Comparison of ENCODE assay signal across 8 mouse cellular contexts in the genomic region with DNA sequence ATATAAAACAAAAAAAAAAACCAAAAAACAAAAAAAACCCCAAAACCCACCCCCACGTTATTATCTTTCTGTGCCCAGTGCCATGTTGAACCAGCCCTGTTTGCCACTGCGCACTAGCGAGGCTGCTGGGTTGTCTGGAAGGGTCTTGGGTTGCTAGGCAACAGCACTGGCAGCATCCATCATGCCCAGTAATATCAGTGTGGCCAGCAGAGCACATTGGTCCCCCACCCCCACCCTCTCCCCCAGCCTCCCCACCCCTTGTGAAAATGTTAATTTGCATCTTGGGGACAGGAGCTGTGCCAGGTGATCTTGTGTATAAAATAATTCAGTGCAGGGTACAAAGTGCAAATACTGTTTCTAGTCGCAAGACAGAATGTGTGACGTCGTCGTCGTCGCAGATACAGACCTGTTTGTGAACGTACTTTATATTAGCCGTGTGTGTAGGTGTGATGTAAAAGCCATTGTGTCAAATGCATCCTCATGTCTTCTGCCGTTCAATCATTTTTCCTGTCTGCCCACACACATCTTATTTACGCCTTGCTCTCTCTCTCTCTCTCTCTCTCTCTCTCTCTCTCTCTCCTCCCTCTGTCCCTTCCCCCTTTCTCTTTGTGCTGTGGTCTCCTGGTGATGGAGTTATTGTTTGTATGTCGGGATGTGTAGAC.
DNase-seq lines count a peak whose midpoint lies in the region; ATAC-seq and TF ChIP-seq lines count a peak whose summit lies in the region.

No protein-coding gene starts in this region.

- H3K4me1 ChIP-seq in heart, embryonic 15.5 days (replicated peaks), result peaks cover 10% of the 10 kb centered on the region
- H3K4me1 ChIP-seq in embryonic fibroblast, embryonic 13.5 days (ENCODE audit: control insufficient read depth, insufficient read depth, low read length), result peaks cover 18% of the 10 kb centered on the region
- peaks cover 9% of the 10 kb centered on the region; the same call in 1 of the 2 replicates for H3K4me1 ChIP-seq in kidney, embryonic 16.5 days (ENCODE audit: insufficient read depth, low read length)
- H3K4me1 ChIP-seq in midbrain, embryonic 15.5 days, result peaks cover 29% of the 10 kb centered on the region

- ATAC-seq in heart, embryonic 15.5 days (replicated peaks; ENCODE audit: insufficient number of reproducible peaks, insufficient read depth, low FRiP score, low read depth), result no peak; the same call in 1 of the 2 replicates
- ATAC-seq in kidney, embryonic 16.5 days (ENCODE audit: low FRiP score, low TSS enrichment), result no peak
- ATAC-seq in midbrain, embryonic 15.5 days (replicated peaks), result peak; percentile 98

- H3K4me3 ChIP-seq in heart, embryonic 15.5 days, result no peak overlapping the region
- H3K4me3 ChIP-seq in embryonic fibroblast, embryonic 13.5 days (ENCODE audit: insufficient read depth, low read length), result no peak overlapping the region
- no peak overlapping the region for H3K4me3 ChIP-seq in kidney, embryonic 16.5 days (ENCODE audit: low read length)
- 0 out of 2 replicates have a peak overlapping the region, but pooled peaks have one; percentile 18 for H3K4me3 ChIP-seq in midbrain, embryonic 15.5 days

- H3K27ac ChIP-seq in heart, embryonic 15.5 days, result no peak overlapping the region
- peak overlapping the region; percentile 87 for H3K27ac ChIP-seq in embryonic fibroblast, embryonic 13.5 days (ENCODE audit: insufficient read depth, low read length)
- peak overlapping the region; percentile 22; the same call in 1 of the 2 replicates for H3K27ac ChIP-seq in kidney, embryonic 16.5 days (ENCODE audit: low read length)
- H3K27ac ChIP-seq in midbrain, embryonic 15.5 days, result peak overlapping the region; percentile 96

- no peaks in the 10 kb centered on the region for H3K36me3 ChIP-seq in heart, embryonic 15.5 days
- H3K36me3 ChIP-seq in kidney, embryonic 16.5 days (ENCODE audit: insufficient read depth, low read length), result 0 out of 2 replicates have a peak, but pooled peaks cover 4% of the 10 kb centered on the region
- no peaks in the 10 kb centered on the region for H3K36me3 ChIP-seq in midbrain, embryonic 15.5 days (replicated peaks)

- intact Hi-C loops in heart, postnatal 14 days (cut with DNase I), result no loop called here

- H3K9ac ChIP-seq in heart, embryonic 15.5 days, result no peak overlapping the region
- H3K9ac ChIP-seq in kidney, embryonic 16.5 days (replicated peaks; ENCODE audit: low read length), result no peak overlapping the region
- no peak overlapping the region for H3K9ac ChIP-seq in midbrain, embryonic 15.5 days

- no peak for TF ChIP-seq POLR2A in embryonic fibroblast, embryonic 13.5 days (IDR thresholded peaks at IDR 0.05; ENCODE audit: low read depth, low read length)

- no peaks in the 10 kb centered on the region for H3K27me3 ChIP-seq in heart, embryonic 15.5 days
- no peaks in the 10 kb centered on the region for H3K27me3 ChIP-seq in kidney, embryonic 16.5 days (ENCODE audit: insufficient read depth, low read length)
- no peaks in the 10 kb centered on the region for H3K27me3 ChIP-seq in midbrain, embryonic 15.5 days (replicated peaks)

- H3K9me3 ChIP-seq in heart, embryonic 15.5 days (replicated peaks), result no peaks in the 10 kb centered on the region
- H3K9me3 ChIP-seq in kidney, embryonic 16.5 days (ENCODE audit: low read length), result 0 out of 2 replicates have a peak, but pooled peaks cover 2% of the 10 kb centered on the region
- H3K9me3 ChIP-seq in midbrain, embryonic 15.5 days, result no peaks in the 10 kb centered on the region

- no peak for DNase-seq in heart, postnatal 14 days
- DNase-seq in gastrocnemius, adult 18-20 months (ENCODE audit: low spot score), result no peak
- DNase-seq in cerebellum, adult 11-12 months, result no peak
- DNase-seq in spleen, adult 12 weeks (ENCODE audit: low spot score), result no peak

- WGBS in heart, embryonic 15.5 days, result 55% methylated on average over 14 of the region's 14 CpGs
- 64% methylated on average over 14 of the region's 14 CpGs for WGBS in kidney, embryonic 16.5 days
- 14% methylated on average over 14 of the region's 14 CpGs for WGBS in midbrain, embryonic 15.5 days

- 0 out of 2 replicates have a peak overlapping the region, but pooled peaks have one; percentile 38 for H3K4me2 ChIP-seq in heart, embryonic 15.5 days
- peak overlapping the region; percentile 38; the same call in 1 of the 2 replicates for H3K4me2 ChIP-seq in kidney, embryonic 16.5 days (replicated peaks; ENCODE audit: low read depth, low read length)
- peak overlapping the region; percentile 46 for H3K4me2 ChIP-seq in midbrain, embryonic 15.5 days

- no peak for TF ChIP-seq CTCF in embryonic fibroblast, embryonic 13.5 days (IDR thresholded peaks at IDR 0.05; ENCODE audit: borderline replicate concordance, insufficient read depth, low read length)
